21 mouse cellular contexts compared by ENCODE assay signal in the genomic region with DNA sequence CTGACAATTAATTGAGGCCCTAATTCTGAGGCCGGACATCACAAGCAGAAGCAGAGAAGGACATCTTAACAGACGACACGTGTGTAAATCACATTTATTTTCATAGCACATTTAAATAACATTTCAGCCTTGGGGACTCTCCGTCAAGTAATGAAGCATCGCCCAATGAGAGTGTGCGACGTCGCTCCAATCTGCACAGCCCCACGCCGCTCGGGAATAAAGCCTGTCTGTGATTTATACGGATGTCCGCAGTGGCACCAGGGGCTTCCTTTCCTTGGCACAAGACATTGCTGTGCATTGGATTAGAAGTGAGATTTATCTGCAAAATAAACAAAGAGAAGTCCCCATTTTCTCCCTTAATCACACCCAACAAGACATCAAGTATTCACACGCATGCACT.
"Had no signal": no experiment of that assay in that cellular context is flagged by ENCODE, and none has a peak within 500 bp of the region (broad histone marks: within the 10 kb centered on the region; RNA-seq: fewer than 3 reads in every experiment).

No protein-coding gene starts in this region.

- H3K4me2 ChIP-seq: liver, embryonic 13.5 days; liver, embryonic 15.5 days; lung, embryonic 15.5 days; midbrain, embryonic 11.5 days; midbrain, embryonic 13.5 days; midbrain, embryonic 15.5 days had no signal

- H3K4me1 ChIP-seq: liver, embryonic 13.5 days; liver, embryonic 15.5 days; lung, embryonic 15.5 days; megakaryocyte, embryonic 14.5 days; midbrain, embryonic 13.5 days; midbrain, embryonic 15.5 days had no signal

- H3K9ac ChIP-seq: liver, embryonic 13.5 days; liver, embryonic 15.5 days; liver, postnatal 0 days; lung, embryonic 15.5 days; midbrain, embryonic 13.5 days; midbrain, embryonic 15.5 days had no signal

- H3K36me3 ChIP-seq: liver, embryonic 13.5 days; liver, embryonic 15.5 days; lung, embryonic 15.5 days; midbrain, embryonic 13.5 days; midbrain, embryonic 15.5 days had no signal

- DNase-seq: liver, embryonic 13.5 days; liver, postnatal 0 days; lung, adult 2 months; lung, postnatal 14 days; lung, postnatal 36 days; retina, postnatal 1 day; right cerebral cortex, adult 18-20 months; right cerebral cortex, postnatal 25 days; right cerebral cortex, postnatal 4 days; spleen, adult 18-20 months; thymus, adult 2 months; thymus, postnatal 25 days; thymus, postnatal 4 days had no signal

- H3K9me3 ChIP-seq: liver, embryonic 13.5 days; liver, embryonic 15.5 days; lung, embryonic 15.5 days; megakaryocyte, embryonic 14.5 days; midbrain, embryonic 13.5 days; midbrain, embryonic 15.5 days had no signal

- H3K27ac ChIP-seq: liver, embryonic 13.5 days; liver, embryonic 15.5 days; lung, embryonic 15.5 days; macrophage; midbrain, embryonic 13.5 days; midbrain, embryonic 15.5 days had no signal

- H3K4me3 ChIP-seq: liver, embryonic 13.5 days; liver, embryonic 15.5 days; lung, embryonic 15.5 days; megakaryocyte, embryonic 14.5 days; midbrain, embryonic 13.5 days; midbrain, embryonic 15.5 days had no signal

- H3K27me3 ChIP-seq: midbrain, embryonic 15.5 days had no signal

- ATAC-seq: liver, postnatal 0 days; lung, postnatal 0 days; midbrain, embryonic 13.5 days; midbrain, embryonic 15.5 days had no signal
